Mouse (Mus musculus): ENCODE results near the gene Snx29.
"Not testable (repeated sequence)": the region's sequence is repeated elsewhere in the genome, so short reads cannot be mapped to it uniquely, and the experiment has no call there.

DNA sequence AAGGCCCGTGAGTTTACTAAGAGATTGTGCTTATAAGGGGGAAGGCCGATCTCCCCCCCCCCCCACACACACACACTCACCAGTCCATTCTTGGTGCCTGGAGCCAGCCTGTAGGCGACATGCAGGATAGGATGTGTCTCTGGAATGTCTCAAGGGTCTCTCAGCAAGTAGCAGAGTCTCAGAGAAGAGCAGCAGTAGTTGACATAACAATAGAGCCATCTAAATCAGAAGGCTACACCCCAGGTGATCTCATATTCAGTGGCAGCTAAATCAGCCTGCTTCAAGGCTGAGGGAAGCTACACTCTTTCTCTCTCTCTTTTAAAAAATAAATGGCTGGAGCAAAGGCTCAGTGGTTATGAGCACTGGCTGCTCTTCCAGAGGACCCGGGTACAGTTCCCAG is 27.1 kb upstream of the Snx29 start:
- not testable (repeated sequence) for TF ChIP-seq CTCF, POLR2A (IDR thresholded peaks at IDR 0.05; ENCODE audit: insufficient read depth, low read depth, low read length)
